In the genomic region with DNA sequence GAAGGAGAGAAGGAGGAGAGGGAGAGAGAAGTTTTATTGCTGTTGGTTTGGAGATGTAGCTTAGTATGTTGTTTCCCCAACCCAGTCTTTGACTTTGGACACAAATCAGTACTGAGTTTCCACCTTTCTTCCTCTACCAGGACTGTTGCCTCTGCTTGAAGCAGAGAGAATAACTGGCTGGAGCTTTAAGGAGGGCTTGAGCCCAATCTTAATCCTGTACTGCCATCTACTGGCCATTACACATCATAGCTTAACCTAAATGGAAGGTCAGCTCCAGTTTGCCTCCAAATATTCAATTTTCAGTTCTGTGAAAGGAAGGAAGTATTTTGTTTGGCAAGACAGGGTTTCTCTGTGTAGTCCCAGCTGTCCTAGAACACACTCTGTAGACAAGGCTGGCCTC, we compare ENCODE assay signal across 9 mouse cellular contexts. TPM values are rescaled to one million over a fixed set of nuclear protein-coding genes. Genes with fewer than 3 reads are reported as not detected.
DNase-seq lines count a peak whose midpoint lies in the region; ATAC-seq lines count a peak whose summit lies in the region.
"Had no signal": no experiment of that assay in that cellular context is flagged by ENCODE, and none has a peak within 500 bp of the region (broad histone marks: within the 10 kb centered on the region; RNA-seq: fewer than 3 reads in every experiment).

No protein-coding gene starts in this region.

- intact Hi-C loops in heart, postnatal 36 days (cut with DNase I), result loop anchor here (1.0 to 5.0 kb wide), 7 partner anchors 92 to 645 kb away; no protein-coding TSS in a partner anchor
- intact Hi-C loops in gastrocnemius, postnatal 36 days (cut with DNase I), result loop anchor here (2.0 to 10.0 kb wide), 6 partner anchors 92 to 645 kb away; no protein-coding TSS in a partner anchor

- DNase-seq in heart, adult 9 months (ENCODE audit: low spot score in 2 of 2), result peak; percentile 31 to 36
- no peak for DNase-seq in heart, postnatal 36 days
- DNase-seq in B cell, adult 2 months, result peak; percentile 58 to 63
- DNase-seq in adipocyte (ENCODE audit: low spot score), result peak; percentile 84
- peak; percentile 81 for DNase-seq in mesoderm, embryonic 11.5 days (ENCODE audit: low read depth, low spot score)
- DNase-seq in gastrocnemius, postnatal 36 days, result no peak
- DNase-seq in urinary bladder, adult 2 months (ENCODE audit: low spot score), result no peak

- peak; percentile 61 to 64 for ATAC-seq in hematopoietic stem cell, adult 5-6 weeks (replicated peaks in 1 of 2; ENCODE audit: insufficient read depth in 1 of 2, low FRiP score in 2 of 2, low TSS enrichment in 1 of 2, low read depth in 1 of 2, poor library complexity in 2 of 2, severe bottlenecking in 2 of 2)

RNA-seq across cellular contexts. Expression of a gene that starts 2.6 kb away (rescaled TPM):
- not detected for total RNA-seq in heart, postnatal 36 days (2021)
- not detected in 2 replicates for total RNA-seq in hematopoietic stem cell, adult 5-6 weeks (2017)
- total RNA-seq in gastrocnemius, postnatal 36 days (2021), result not detected
- not detected in 2 replicates for polyA plus RNA-seq in urinary bladder, adult 2 months (2012; rRNA removed)
- polyA plus RNA-seq: lung, embryonic 15.5 days had no signal

RNA-seq across cellular contexts. Expression of a gene that starts 12.6 kb away (rescaled TPM):
- not detected for total RNA-seq in heart, postnatal 36 days (2021)
- 0.74 TPM in 1 of 2 replicates, not detected in the other for total RNA-seq in hematopoietic stem cell, adult 5-6 weeks (2017)
- total RNA-seq in gastrocnemius, postnatal 36 days (2021), result not detected
- polyA plus RNA-seq in urinary bladder, adult 2 months (2012; rRNA removed), result not detected in 2 replicates
- polyA plus RNA-seq: lung, embryonic 15.5 days had no signal

RNA-seq across cellular contexts. Expression of a gene that starts 49.9 kb away (rescaled TPM):
- not detected for total RNA-seq in heart, postnatal 36 days (2021)
- total RNA-seq in hematopoietic stem cell, adult 5-6 weeks (2017), result not detected in 2 replicates
- total RNA-seq in gastrocnemius, postnatal 36 days (2021), result not detected
- not detected in 2 replicates for polyA plus RNA-seq in urinary bladder, adult 2 months (2012; rRNA removed)
- polyA plus RNA-seq: lung, embryonic 15.5 days had no signal

Comparison
In these comparisons a context has a peak if more than half of its experiments do, and no peak if none do; other contexts are left out.
1. DNase-seq: peak in heart, adult 9 months (2 of 2), B cell, adult 2 months (2 of 2), adipocyte (single experiment) and mesoderm, embryonic 11.5 days (single experiment); none in heart, postnatal 36 days (0 of 2), gastrocnemius, postnatal 36 days (0 of 2) and urinary bladder, adult 2 months (single experiment).